Mouse (Mus musculus) kidney, embryonic 16.5 days (tissue): ENCODE results near the gene Hist2h3c1. TPM values are rescaled to one million over a fixed set of nuclear protein-coding genes. Genes with fewer than 3 reads are reported as not detected.
"Not testable (repeated sequence)": the region's sequence is repeated elsewhere in the genome, so short reads cannot be mapped to it uniquely, and the experiment has no call there.

ENCODE experiments used
- ATAC-seq: fragments of 200-750 bp; cut with Nextera tagmentation; 2 replicates; pipeline ENCODE4 v1.8.0; 2017; ENCODE audit warnings: moderate TSS enrichment; ENCODE audit not compliant: low FRiP score, low TSS enrichment
- H3K27ac ChIP-seq: fragments of 300-500 bp; sonication (generic); 2 replicates; pipeline ENCODE4 v1.5.1; 2014; ENCODE audit warnings: low read length
- H3K27me3 ChIP-seq: fragments of 300-500 bp; sonication (generic); 2 replicates; pipeline ENCODE4 v1.6.1; 2014; ENCODE audit warnings: low read length, control low read depth, mixed read lengths; ENCODE audit not compliant: insufficient read depth
- H3K36me3 ChIP-seq: fragments of 300-500 bp; sonication (generic); 2 replicates; pipeline ENCODE4 v1.6.1; 2014; ENCODE audit warnings: low read length, control low read depth, mixed read lengths; ENCODE audit not compliant: insufficient read depth
- H3K4me1 ChIP-seq: fragments of 300-500 bp; sonication (generic); 2 replicates; pipeline ENCODE4 v1.6.1; 2014; ENCODE audit warnings: low read length, control low read depth, mixed read lengths; ENCODE audit not compliant: insufficient read depth
- H3K4me2 ChIP-seq: fragments of 300-500 bp; sonication (generic); replicated peaks from 2 replicates; pipeline ENCODE4 v1.6.1; 2014; ENCODE audit warnings: low read depth, low read length
- H3K4me3 ChIP-seq: fragments of 300-500 bp; sonication (generic); 2 replicates; pipeline ENCODE4 v1.5.1; 2014; ENCODE audit warnings: mild to moderate bottlenecking, low read length
- H3K9ac ChIP-seq: fragments of 300-500 bp; sonication (generic); replicated peaks from 2 replicates; pipeline ENCODE4 v1.6.1; 2014; ENCODE audit warnings: low read length
- H3K9me3 ChIP-seq: fragments of 300-500 bp; sonication (generic); 2 replicates; pipeline ENCODE4 v1.6.1; 2016; ENCODE audit warnings: low read length, control low read depth
- WGBS: fragments of 180-500 bp; shearing (Covaris S2); extraction: QIAGEN DNeasy Blood & Tissue Kit; methylation state at CpG from one replicate; pipeline ENCODE4 v1.1.7; 2014; 5-methylcytosine and 5-hydroxymethylcytosine counted together
- polyA plus RNA-seq: library from polyadenylated mRNA; unstranded; fragments of >200 nt; fragmentation: Nextera tagmentation; extraction: Ambion mirVana; gene quantifications from 2 replicates; pipeline ENCODE4 v1.2.1, GENCODE M21; 2015

The Hist2h3c1 gene
- polyA plus RNA-seq, 1 experiment from 2014 or later = 1.1 TPM

GRCm38 (mm10) chr3:96230910-96231757, 15.4 kb upstream of the Hist2h3c1 start:
- Histone ChIP-seq H3K4me2 (no peak overlapping the region), H3K27me3 (no peaks in the 10 kb centered on the region), H3K4me3 (no peak overlapping the region), H3K27ac (no peak overlapping the region), H3K9me3 (no peaks in the 10 kb centered on the region), H3K4me1 (peaks cover 10% of the 10 kb centered on the region; the same call in 1 of the 2 replicates), H3K36me3 (no peaks in the 10 kb centered on the region), H3K9ac (no peak overlapping the region)
- WGBS = 81% methylated on average over 4 of the region's 4 CpGs
- ATAC-seq = no peak

DNA sequence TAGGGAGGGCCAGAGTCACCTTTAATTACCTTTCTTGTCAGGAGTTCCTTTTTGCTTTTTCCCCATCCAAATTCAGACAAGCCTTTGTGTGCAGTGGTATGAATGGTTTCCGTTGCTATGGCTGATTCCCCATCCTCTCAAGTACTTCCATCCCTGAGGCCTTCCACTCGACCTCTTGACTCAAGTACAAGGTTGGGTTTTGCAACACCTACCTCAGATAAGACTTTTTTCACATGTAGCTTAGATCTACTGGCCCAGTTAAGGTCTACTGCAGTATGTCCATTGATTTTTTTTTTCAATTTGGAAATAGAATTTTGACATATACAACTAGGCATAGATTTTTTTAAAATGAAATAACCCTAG, 14.7 kb upstream of the Hist2h3c1 start:
- Histone ChIP-seq H3K9me3 (no peaks in the 10 kb centered on the region), H3K4me2 (no peak overlapping the region)
- WGBS = 66% methylated on average over 2 of the region's 2 CpGs

GRCm38 (mm10) chr3:96234914-96235313, 11.6 kb upstream of the Hist2h3c1 start:
- H3K27ac ChIP-seq = no peak overlapping the region
- H3K9me3 ChIP-seq = no peaks in the 10 kb centered on the region
- no peak overlapping the region for H3K4me2 ChIP-seq
- peaks cover 19% of the 10 kb centered on the region for H3K4me1 ChIP-seq
- no peak for ATAC-seq
- no peaks in the 10 kb centered on the region for H3K36me3 ChIP-seq
- no peaks in the 10 kb centered on the region for H3K27me3 ChIP-seq
- WGBS = 85% methylated on average over 2 of the region's 2 CpGs
- H3K9ac ChIP-seq = no peak overlapping the region
- no peak overlapping the region for H3K4me3 ChIP-seq

More for the DNA sequence above, 14.7 kb upstream of the Hist2h3c1 start:
- no peak for ATAC-seq
- Histone ChIP-seq H3K27ac (no peak overlapping the region), H3K4me1 (peaks cover 10% of the 10 kb centered on the region), H3K9ac (no peak overlapping the region), H3K27me3 (no peaks in the 10 kb centered on the region), H3K36me3 (no peaks in the 10 kb centered on the region), H3K4me3 (no peak overlapping the region)

DNA sequence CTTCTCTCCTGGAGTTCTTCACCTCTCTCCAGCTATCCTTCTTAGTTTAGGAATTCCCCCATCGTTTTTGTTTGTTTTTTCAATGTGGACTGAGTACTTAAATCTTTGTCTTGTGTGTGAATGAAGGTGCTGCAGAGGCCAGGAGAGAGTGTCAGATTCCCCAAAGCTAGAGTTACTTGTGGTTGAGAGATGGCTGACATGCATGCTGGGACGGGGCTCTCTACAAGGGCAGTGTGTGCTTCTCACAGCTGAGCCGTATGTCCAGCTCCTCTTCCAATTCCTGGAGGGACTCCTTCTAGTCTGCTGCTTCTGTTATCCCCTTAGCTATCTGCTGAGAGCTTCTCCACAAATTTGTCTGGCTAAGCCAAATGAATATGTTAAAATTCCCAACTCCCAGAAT, 10.6 kb upstream of the Hist2h3c1 start:
- no peak overlapping the region for H3K9ac ChIP-seq
- no peaks in the 10 kb centered on the region for H3K9me3 ChIP-seq
- H3K4me2 ChIP-seq = no peak overlapping the region
- no peak for ATAC-seq
- WGBS = 21% methylated on average over 3 of the region's 3 CpGs
- no peaks in the 10 kb centered on the region for H3K36me3 ChIP-seq
- H3K27ac ChIP-seq = no peak overlapping the region
- H3K4me3 ChIP-seq = no peak overlapping the region
- no peaks in the 10 kb centered on the region for H3K27me3 ChIP-seq
- peaks cover 21% of the 10 kb centered on the region for H3K4me1 ChIP-seq

- no peak for ATAC-seq
- H3K9me3 ChIP-seq = no peaks in the 10 kb centered on the region
- WGBS = 74% methylated on average over 4 of the region's 4 CpGs
Measured at GRCm38 (mm10) chr3:96236834-96237334, 9.6 kb upstream of the Hist2h3c1 start.

GRCm38 (mm10) chr3:96237335-96237903, 9.1 kb upstream of the Hist2h3c1 start:
- H3K27me3 ChIP-seq = no peaks in the 10 kb centered on the region
- H3K9me3 ChIP-seq = no peaks in the 10 kb centered on the region
- peaks cover 23% of the 10 kb centered on the region for H3K4me1 ChIP-seq
- H3K36me3 ChIP-seq = no peaks in the 10 kb centered on the region
- WGBS = 16% methylated on average over 7 of the region's 7 CpGs
- peak overlapping the region; percentile 70 for H3K4me2 ChIP-seq
- peak overlapping the region; percentile 82 for H3K9ac ChIP-seq
- H3K27ac ChIP-seq = peak overlapping the region; percentile 87
- ATAC-seq = no peak
- H3K4me3 ChIP-seq = peak overlapping the region; percentile 63

More at GRCm38 (mm10) chr3:96236834-96237334, 9.6 kb upstream of the Hist2h3c1 start:
- Histone ChIP-seq H3K4me2 (peak overlapping the region; percentile 70), H3K4me3 (peak overlapping the region; percentile 63), H3K27me3 (no peaks in the 10 kb centered on the region), H3K9ac (peak overlapping the region; percentile 82), H3K4me1 (peaks cover 23% of the 10 kb centered on the region), H3K27ac (peak overlapping the region; percentile 87), H3K36me3 (no peaks in the 10 kb centered on the region)

GRCm38 (mm10) chr3:96237904-96238511, 8.5 kb upstream of the Hist2h3c1 start:
- peak overlapping the region; percentile 70 for H3K4me2 ChIP-seq
- whole genome bisulfite sequencing = 2% methylated on average over 12 of the region's 12 CpGs

GRCm38 (mm10) chr3:96238954-96239793, 7.3 kb upstream of the Hist2h3c1 start, which contains the start of gene Hist2h3c2:
Hist2h3c2 (minus strand) TSS chr3:96239127.
- peak within 1 kb of the TSS; percentile 70 for H3K4me2 ChIP-seq
- peak; percentile 95 for ATAC-seq
- peak within 1 kb of the TSS; percentile 63 for H3K4me3 ChIP-seq
- not testable (repeated sequence) for H3K9me3 ChIP-seq, H3K36me3 ChIP-seq, H3K27me3 ChIP-seq
- H3K4me1 ChIP-seq = peaks cover 30% of the 10 kb centered on the region
- H3K9ac ChIP-seq = peak within 1 kb of the TSS; percentile 82
- WGBS = 0% methylated on average over 4 of the region's 68 CpGs
- H3K27ac ChIP-seq = peak within 1 kb of the TSS; percentile 87

More at GRCm38 (mm10) chr3:96237904-96238511, 8.5 kb upstream of the Hist2h3c1 start:
- no peaks in the 10 kb centered on the region for H3K9me3 ChIP-seq
- no peak for ATAC-seq
- H3K9ac ChIP-seq = peak overlapping the region; percentile 82
- H3K36me3 ChIP-seq = no peaks in the 10 kb centered on the region
- H3K4me3 ChIP-seq = peak overlapping the region; percentile 63
- H3K4me1 ChIP-seq = peaks cover 23% of the 10 kb centered on the region
- no peaks in the 10 kb centered on the region for H3K27me3 ChIP-seq
- peak overlapping the region; percentile 87 for H3K27ac ChIP-seq
